Mouse (Mus musculus) megakaryocyte, adult 5-6 weeks (primary cell): ENCODE results near the gene Gm47283. TPM values are rescaled to one million over a fixed set of nuclear protein-coding genes. Genes with fewer than 3 reads are reported as not detected.
"Not testable (repeated sequence)": the region's sequence is repeated elsewhere in the genome, so short reads cannot be mapped to it uniquely, and the experiment has no call there.

Source experiments
- ATAC-seq: 2 replicates; pipeline ENCODE4 v1.8.0; 2016; ENCODE audit warnings: mild to moderate bottlenecking, inconsistent platforms; ENCODE audit not compliant: poor library complexity, severe bottlenecking
- total RNA-seq, 2 experiments: library from RNA; stranded (forward) in 1 of 2; stranded (reverse) in 1 of 2; fragments of 153-499, 151-499 nt in 1 of 2; fragments of 221-1000, 200-1000 nt in 1 of 2; gene quantifications; 2 replicates each; pipeline versions ENCODE4 v1.2.3 to v1.2.4; 2015 to 2017

Gm47283 gene
- total RNA-seq (2015) = not detected in 2 replicates
- total RNA-seq (2017) = not detected in 2 replicates

GRCm38 (mm10) chrY:90784438-90784837, at the start of gene Gm47283:
Gm47283 (plus strand) TSS chrY:90784738.
- not testable (repeated sequence) for ATAC-seq

GRCm38 (mm10) chrY:90735181-90735895, 49.2 kb upstream of the Gm47283 start:
- not testable (repeated sequence) for ATAC-seq

GRCm38 (mm10) chrY:90736217-90737000, 48.1 kb upstream of the Gm47283 start:
- ATAC-seq = not testable (repeated sequence)

DNA sequence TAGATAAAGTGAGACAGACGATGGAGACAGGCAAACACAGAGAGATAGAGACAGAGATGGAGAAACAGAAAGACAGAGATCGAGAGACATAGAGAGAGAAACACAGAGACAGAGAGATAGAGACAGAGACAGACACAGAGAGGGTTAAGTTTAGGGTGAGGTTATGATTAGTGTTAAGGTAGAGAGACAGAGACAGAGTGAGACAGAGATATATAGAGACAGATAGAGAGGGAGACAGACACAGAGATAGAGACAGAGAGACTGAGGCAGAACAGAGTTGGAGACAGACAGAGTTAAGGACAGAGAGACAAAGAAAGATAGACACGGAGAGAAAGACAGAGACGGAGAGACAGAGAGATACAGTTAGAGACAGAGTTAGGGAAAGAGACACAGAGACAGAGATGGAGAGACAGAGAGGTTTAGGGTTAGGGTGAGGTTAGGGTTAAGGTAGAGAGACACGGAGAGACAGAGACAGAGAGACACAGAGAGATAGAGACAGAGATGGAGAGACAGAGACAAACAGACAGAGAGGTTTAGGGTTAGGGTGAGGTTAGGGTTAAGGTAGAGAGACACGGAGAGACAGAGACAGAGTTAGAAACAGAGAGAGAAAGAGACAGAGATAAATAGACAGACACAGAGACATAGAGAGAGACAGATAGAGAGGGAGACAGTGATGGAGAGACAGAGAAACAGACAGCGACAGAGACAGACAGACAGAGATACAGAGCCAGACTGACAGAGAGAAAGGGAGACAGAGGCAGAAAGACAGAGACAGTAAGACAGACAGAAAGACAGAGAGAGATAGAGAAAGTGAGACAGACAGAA, 46.7 kb upstream of the Gm47283 start:
- ATAC-seq = no peak

DNA sequence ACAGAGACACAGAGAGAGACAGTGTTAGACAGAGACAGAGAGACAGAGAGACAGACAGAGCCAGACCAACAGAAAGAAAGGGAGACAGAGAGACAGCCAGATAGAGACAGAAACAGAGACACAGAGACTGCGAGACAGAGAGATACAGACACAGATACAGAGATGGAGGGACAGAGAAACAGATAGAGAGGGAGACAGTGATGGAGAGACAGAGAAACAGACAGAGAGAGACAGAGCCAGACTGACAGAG, 46.2 kb upstream of the Gm47283 start:
- no peak for ATAC-seq

DNA sequence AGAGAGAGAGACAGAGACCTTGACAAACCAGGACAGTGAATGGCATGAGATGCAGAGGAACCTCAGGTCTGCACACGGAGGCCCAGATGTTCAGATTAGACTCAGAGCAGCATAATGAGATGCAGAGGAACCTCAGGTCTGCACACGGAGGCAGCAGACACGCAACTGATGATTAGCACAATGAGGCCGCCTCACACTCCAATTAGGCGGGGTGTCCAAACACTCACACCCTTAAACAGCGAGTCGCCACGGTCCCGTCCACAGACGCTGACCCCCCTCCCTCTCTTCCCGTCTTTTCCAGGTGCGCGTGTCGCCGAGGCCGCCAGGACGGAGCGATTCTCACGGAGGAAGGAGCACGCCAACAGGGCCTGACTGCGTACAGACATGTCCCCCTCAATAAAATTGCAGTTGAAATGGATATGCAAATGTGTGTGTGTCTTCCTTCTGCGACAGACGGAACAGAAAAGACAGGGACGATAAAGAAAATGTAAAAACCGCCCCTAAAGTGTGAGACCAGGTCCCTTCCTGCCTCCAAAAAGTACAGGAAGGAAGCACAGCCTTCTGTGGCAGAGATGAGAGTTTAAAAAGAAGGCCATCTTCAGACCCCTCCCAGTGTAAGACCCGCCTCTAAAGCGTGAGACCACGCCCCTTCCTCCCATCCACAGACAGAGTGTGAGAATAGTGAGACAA, 45.6 kb upstream of the Gm47283 start:
- 0 out of 2 replicates have a peak, but pooled peaks have one; percentile 1 for ATAC-seq

- peak; percentile 13 for ATAC-seq
Measured at GRCm38 (mm10) chrY:90739531-90740012, 45.0 kb upstream of the Gm47283 start.

- peak; percentile 32 for ATAC-seq
Measured at GRCm38 (mm10) chrY:90740013-90740561, 44.5 kb upstream of the Gm47283 start.

- peak; percentile 11 for ATAC-seq
Measured at GRCm38 (mm10) chrY:90741006-90741405, 43.5 kb upstream of the Gm47283 start.

DNA sequence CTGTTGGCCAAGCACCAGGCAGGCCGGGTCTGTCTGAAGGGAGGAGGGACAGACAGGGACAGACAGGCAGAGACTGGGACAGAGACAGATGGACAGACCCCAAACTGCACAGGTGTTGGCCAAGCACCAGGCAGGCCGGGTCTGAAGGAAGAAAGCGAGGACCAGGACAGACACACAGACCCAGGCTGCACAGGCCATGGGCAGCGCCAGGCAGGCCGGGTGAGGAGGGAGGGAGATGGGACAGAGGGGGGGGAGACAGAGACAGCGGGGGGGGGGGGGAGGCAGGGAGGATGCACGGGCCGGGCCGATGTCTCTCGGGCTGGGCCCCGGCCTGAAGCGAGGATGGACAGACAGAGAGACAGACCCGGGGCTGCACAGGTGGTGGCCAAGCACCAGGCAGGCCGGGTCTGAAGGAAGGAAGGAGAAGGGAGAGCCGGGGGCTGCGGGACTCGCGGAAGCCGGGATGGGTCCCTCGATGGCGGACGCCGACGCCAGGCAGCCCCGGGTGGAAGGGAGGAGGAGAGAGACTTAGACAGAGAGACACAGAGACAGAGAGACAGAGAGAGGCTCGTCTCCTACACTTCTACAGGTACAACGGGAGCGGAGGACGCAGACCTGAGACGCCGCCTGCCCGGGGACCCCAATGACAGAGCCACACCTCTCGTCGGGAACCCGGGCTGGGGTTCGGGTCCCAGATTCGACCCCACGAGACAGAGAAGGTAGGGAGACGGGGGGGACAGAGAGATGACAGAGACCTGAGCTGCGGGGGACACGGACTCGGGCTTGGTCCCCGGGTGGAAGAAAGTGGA, 42.9 kb upstream of the Gm47283 start:
- not testable (repeated sequence) for ATAC-seq

DNA sequence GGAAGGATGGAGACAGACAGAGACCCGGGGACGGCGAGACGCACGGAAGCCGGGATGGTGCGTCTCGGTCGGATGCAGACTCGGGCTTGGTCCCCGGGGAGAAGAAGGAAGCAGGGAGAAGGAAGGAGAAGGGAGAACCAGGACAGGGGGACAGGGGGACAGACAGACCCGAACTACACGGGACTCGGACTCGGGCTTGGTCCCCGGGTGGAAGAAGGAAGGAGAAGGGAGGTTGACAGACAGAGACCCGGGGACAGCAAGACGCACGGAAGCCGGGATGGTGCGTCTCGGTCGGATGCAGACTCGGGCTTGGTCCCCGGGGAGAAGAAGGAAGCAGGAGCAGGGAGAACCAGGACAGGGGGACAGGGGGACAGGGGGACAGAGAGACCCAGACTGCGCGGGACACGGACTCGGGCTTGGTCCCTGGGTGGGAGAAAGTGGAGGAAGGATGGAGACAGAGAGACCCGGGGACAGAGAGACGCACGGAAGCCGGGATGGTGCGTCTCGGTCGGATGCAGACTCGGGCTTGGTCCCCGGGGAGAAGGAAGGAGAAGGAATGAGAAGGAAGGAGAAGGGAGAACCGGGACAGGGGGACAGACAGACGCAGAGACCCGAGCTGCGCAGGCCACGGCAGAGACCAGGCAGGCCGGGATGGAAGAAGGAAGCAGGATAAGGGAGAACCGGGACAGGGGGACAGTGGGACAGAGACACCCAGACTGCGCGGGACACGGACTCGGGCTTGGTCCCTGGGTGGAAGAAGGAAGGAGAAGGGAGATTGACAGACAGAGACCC, 42.1 kb upstream of the Gm47283 start:
- ATAC-seq = not testable (repeated sequence)

GRCm38 (mm10) chrY:90743053-90743810, 41.3 kb upstream of the Gm47283 start:
- ATAC-seq = not testable (repeated sequence)

GRCm38 (mm10) chrY:90743811-90744220, 40.7 kb upstream of the Gm47283 start:
- no peak for ATAC-seq

GRCm38 (mm10) chrY:90744381-90744981, 40.1 kb upstream of the Gm47283 start:
- peak; percentile 77 for ATAC-seq

GRCm38 (mm10) chrY:90745256-90745655, 39.3 kb upstream of the Gm47283 start:
- ATAC-seq = not testable (repeated sequence)

DNA sequence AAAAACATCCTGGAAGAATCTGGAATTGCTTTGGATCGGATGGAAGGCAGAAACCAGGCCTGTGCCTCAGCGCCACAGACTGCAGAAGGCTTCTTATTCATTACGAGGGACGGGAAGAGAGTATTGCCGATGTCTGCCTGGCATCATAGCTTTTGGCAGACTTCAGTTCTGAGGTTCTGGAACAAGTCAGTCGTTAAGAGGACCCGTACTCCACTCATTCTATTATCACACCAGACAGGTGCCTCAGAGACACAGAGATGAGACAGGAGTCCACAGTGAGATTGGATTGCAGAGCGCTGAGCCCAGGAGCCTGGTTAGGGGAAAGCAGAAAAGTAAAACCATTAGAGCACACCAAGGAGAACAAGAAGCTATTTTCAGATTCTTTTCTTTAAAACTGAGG, 29.8 kb upstream of the Gm47283 start, which contains the start of gene Gm21860:
TSS of gene Gm21860 (minus strand) at position 101 of the 400 bp plus-strand sequence.
- not testable (repeated sequence) for ATAC-seq

- ATAC-seq = not testable (repeated sequence)
Measured at GRCm38 (mm10) chrY:90839077-90839476, 54.5 kb downstream of the Gm47283 start, which contains the start of gene Gm21748. Gm21748 (minus strand) TSS chrY:90839177.
